Comparison of ENCODE assay signal across 13 mouse cellular contexts in genomic region chr12:98602114-98602513, GRCm38 (mm10). TPM values are rescaled to one million over a fixed set of nuclear protein-coding genes. Genes with fewer than 3 reads are reported as not detected.
DNase-seq lines count a peak whose midpoint lies in the region; ATAC-seq and TF ChIP-seq lines count a peak whose summit lies in the region.
"Had no signal": no experiment of that assay in that cellular context is flagged by ENCODE, and none has a peak within 500 bp of the region (broad histone marks: within the 10 kb centered on the region; RNA-seq: fewer than 3 reads in every experiment).

No protein-coding gene starts in this region.

- no peaks in the 10 kb centered on the region for H3K4me1 ChIP-seq in embryonic facial prominence, embryonic 11.5 days (ENCODE audit: control insufficient read depth, insufficient read depth, low read length)
- H3K4me1 ChIP-seq in embryonic facial prominence, embryonic 10.5 days: peaks cover 7% of the 10 kb centered on the region
- no peaks in the 10 kb centered on the region for H3K4me1 ChIP-seq in hindbrain, postnatal 0 days (ENCODE audit: insufficient read depth, low read length)
- H3K4me1 ChIP-seq in hindbrain, embryonic 12.5 days: no peaks in the 10 kb centered on the region
- peaks cover 9 to 54% of the 10 kb centered on the region in 2 experiments for H3K4me1 ChIP-seq in CH12.LX (ENCODE audit: control insufficient read depth in 1 of 2, insufficient read depth in 2 of 2)
- H3K4me1 ChIP-seq in heart, embryonic 16.5 days (ENCODE audit: control insufficient read depth, insufficient read depth, low read length): peaks cover 4% of the 10 kb centered on the region
- H3K4me1 ChIP-seq: embryonic facial prominence, embryonic 12.5 days; intestine, embryonic 15.5 days; lung, embryonic 15.5 days had no signal

- no peak overlapping the region for H3K9ac ChIP-seq in embryonic facial prominence, embryonic 11.5 days (replicated peaks; ENCODE audit: low read length)
- H3K9ac ChIP-seq in hindbrain, postnatal 0 days (replicated peaks; ENCODE audit: low read length): no peak overlapping the region
- no peak overlapping the region for H3K9ac ChIP-seq in hindbrain, embryonic 12.5 days
- H3K9ac ChIP-seq in CH12.LX (ENCODE audit: insufficient read depth, low read depth): no peak overlapping the region
- H3K9ac ChIP-seq in heart, embryonic 16.5 days (ENCODE audit: low read length): no peak overlapping the region
- H3K9ac ChIP-seq: embryonic facial prominence, embryonic 12.5 days; intestine, embryonic 15.5 days; lung, embryonic 15.5 days had no signal

- H3K4me3 ChIP-seq in embryonic facial prominence, embryonic 11.5 days (ENCODE audit: low read depth, low read length): no peak overlapping the region
- no peak overlapping the region for H3K4me3 ChIP-seq in embryonic facial prominence, embryonic 10.5 days
- H3K4me3 ChIP-seq in hindbrain, postnatal 0 days (ENCODE audit: low read length): no peak overlapping the region
- no peak overlapping the region for H3K4me3 ChIP-seq in hindbrain, embryonic 12.5 days
- no peak overlapping the region for H3K4me3 ChIP-seq in CH12.LX (replicated peaks in 1 of 3; ENCODE audit: low read depth in 2 of 3, low read length in 2 of 3, poor library complexity in 1 of 3)
- H3K4me3 ChIP-seq in heart, embryonic 16.5 days (ENCODE audit: low read length): no peak overlapping the region
- H3K4me3 ChIP-seq: embryonic facial prominence, embryonic 12.5 days; intestine, embryonic 15.5 days; lung, embryonic 15.5 days had no signal

- TF ChIP-seq RAD21 in CH12.LX (IDR thresholded peaks at IDR 0.05; ENCODE audit: low read depth, low read length): no peak

- no peaks in the 10 kb centered on the region for H3K27me3 ChIP-seq in embryonic facial prominence, embryonic 11.5 days (ENCODE audit: control insufficient read depth, insufficient read depth, low read length)
- H3K27me3 ChIP-seq in embryonic facial prominence, embryonic 10.5 days (replicated peaks; ENCODE audit: low read depth, poor library complexity, severe bottlenecking): no peaks in the 10 kb centered on the region
- no peaks in the 10 kb centered on the region for H3K27me3 ChIP-seq in hindbrain, postnatal 0 days (ENCODE audit: insufficient read depth, low read length)
- H3K27me3 ChIP-seq in hindbrain, embryonic 12.5 days: no peaks in the 10 kb centered on the region
- H3K27me3 ChIP-seq in CH12.LX (replicated peaks): no peaks in the 10 kb centered on the region
- H3K27me3 ChIP-seq in heart, embryonic 16.5 days (ENCODE audit: control insufficient read depth, insufficient read depth, low read length): no peaks in the 10 kb centered on the region
- H3K27me3 ChIP-seq: embryonic facial prominence, embryonic 12.5 days; intestine, embryonic 15.5 days; lung, embryonic 15.5 days had no signal

- dilution Hi-C loops in CH12.LX (cut with MboI; ENCODE audit: extremely low pct_ligation_motif_present, extremely low pct_unique_long_range_greater_than_20kb, low sequenced_read_pairs): no loop called here

- WGBS in embryonic facial prominence, embryonic 11.5 days: 33% methylated on average over 6 of the region's 6 CpGs
- WGBS in embryonic facial prominence, embryonic 10.5 days: 37% methylated on average over 6 of the region's 6 CpGs
- 28% methylated on average over 6 of the region's 6 CpGs for WGBS in hindbrain, postnatal 0 days
- 57% methylated on average over 6 of the region's 6 CpGs for WGBS in hindbrain, embryonic 12.5 days
- WGBS in heart, embryonic 16.5 days: 5% methylated on average over 6 of the region's 6 CpGs

- TF ChIP-seq EP300 in CH12.LX (IDR thresholded peaks at IDR 0.05; ENCODE audit: low read length): peak; percentile 81

- TF ChIP-seq POLR2A in CH12.LX (IDR thresholded peaks at IDR 0.05; ENCODE audit: low read depth, low read length): no peak

- TF ChIP-seq CTCF in hindbrain, postnatal 0 days (IDR thresholded peaks at IDR 0.05; ENCODE audit: low read depth): no peak
- no peak for TF ChIP-seq CTCF in CH12.LX (conservative IDR thresholded peaks at IDR 0.05 in 1 of 2, IDR thresholded peaks at IDR 0.05 in 1 of 2; ENCODE audit: low read depth in 2 of 2, low read length in 2 of 2)

- H3K9me3 ChIP-seq in embryonic facial prominence, embryonic 11.5 days (replicated peaks; ENCODE audit: control insufficient read depth, low read length): no peaks in the 10 kb centered on the region
- 0 out of 2 replicates have a peak, but pooled peaks cover 8% of the 10 kb centered on the region for H3K9me3 ChIP-seq in embryonic facial prominence, embryonic 10.5 days
- H3K9me3 ChIP-seq in hindbrain, postnatal 0 days (ENCODE audit: low read length): 0 out of 2 replicates have a peak, but pooled peaks cover 6% of the 10 kb centered on the region
- H3K9me3 ChIP-seq in hindbrain, embryonic 12.5 days (replicated peaks): peaks cover 6% of the 10 kb centered on the region
- H3K9me3 ChIP-seq in CH12.LX (replicated peaks; ENCODE audit: low read length): peaks cover 21% of the 10 kb centered on the region
- H3K9me3 ChIP-seq in heart, embryonic 16.5 days (replicated peaks; ENCODE audit: control insufficient read depth, low read length): peaks cover 9% of the 10 kb centered on the region
- H3K9me3 ChIP-seq: embryonic facial prominence, embryonic 12.5 days; intestine, embryonic 15.5 days; lung, embryonic 15.5 days had no signal

- DNase-seq in embryonic facial prominence, embryonic 11.5 days (ENCODE audit: low spot score): peak; percentile 36
- DNase-seq in embryonic facial prominence, embryonic 10.5 days (ENCODE audit: low spot score): no peak
- DNase-seq in hindbrain, postnatal 0 days (ENCODE audit: low spot score): peak; percentile 39
- peak; percentile 90 for DNase-seq in CH12.LX (ENCODE audit: extremely low read depth)
- no peak for DNase-seq in urinary bladder, postnatal 10 days (ENCODE audit: low spot score)
- no peak for DNase-seq in ovary, postnatal 14 days (ENCODE audit: low spot score)

- no peaks in the 10 kb centered on the region for H3K36me3 ChIP-seq in embryonic facial prominence, embryonic 11.5 days (replicated peaks; ENCODE audit: control insufficient read depth, insufficient read depth, low read depth, low read length)
- H3K36me3 ChIP-seq in embryonic facial prominence, embryonic 10.5 days (replicated peaks): no peaks in the 10 kb centered on the region
- no peaks in the 10 kb centered on the region for H3K36me3 ChIP-seq in hindbrain, postnatal 0 days (ENCODE audit: insufficient read depth, low read length)
- no peaks in the 10 kb centered on the region for H3K36me3 ChIP-seq in hindbrain, embryonic 12.5 days
- H3K36me3 ChIP-seq in CH12.LX (replicated peaks in 1 of 2; ENCODE audit: control insufficient read depth in 1 of 2, insufficient read depth in 1 of 2, low read length in 1 of 2): peaks cover 3 to 27% of the 10 kb centered on the region in 2 experiments
- H3K36me3 ChIP-seq in heart, embryonic 16.5 days (ENCODE audit: control insufficient read depth, insufficient read depth): no peaks in the 10 kb centered on the region
- H3K36me3 ChIP-seq: embryonic facial prominence, embryonic 12.5 days; intestine, embryonic 15.5 days; lung, embryonic 15.5 days had no signal

- no peak for ATAC-seq in embryonic facial prominence, embryonic 11.5 days (replicated peaks; ENCODE audit: insufficient number of reproducible peaks, low FRiP score, low TSS enrichment, low read depth)
- ATAC-seq in hindbrain, postnatal 0 days: no peak
- ATAC-seq in hindbrain, embryonic 12.5 days (ENCODE audit: low FRiP score): no peak
- ATAC-seq in heart, embryonic 16.5 days (replicated peaks; ENCODE audit: extremely low read depth, insufficient read depth, low FRiP score): peak; percentile 83
- ATAC-seq: intestine, embryonic 15.5 days had no signal

- H3K27ac ChIP-seq in embryonic facial prominence, embryonic 11.5 days (replicated peaks; ENCODE audit: low read depth, low read length): no peak overlapping the region
- H3K27ac ChIP-seq in embryonic facial prominence, embryonic 10.5 days (replicated peaks): no peak overlapping the region
- no peak overlapping the region for H3K27ac ChIP-seq in hindbrain, postnatal 0 days
- no peak overlapping the region for H3K27ac ChIP-seq in hindbrain, embryonic 12.5 days
- no peak overlapping the region for H3K27ac ChIP-seq in CH12.LX (ENCODE audit: insufficient read depth, low read depth)
- no peak overlapping the region for H3K27ac ChIP-seq in heart, embryonic 16.5 days (ENCODE audit: low read length)
- H3K27ac ChIP-seq: embryonic facial prominence, embryonic 12.5 days; intestine, embryonic 15.5 days; lung, embryonic 15.5 days had no signal

- H3K4me2 ChIP-seq in embryonic facial prominence, embryonic 11.5 days (ENCODE audit: low read depth, low read length): no peak overlapping the region
- no peak overlapping the region for H3K4me2 ChIP-seq in hindbrain, postnatal 0 days (ENCODE audit: low read depth, low read length)
- no peak overlapping the region for H3K4me2 ChIP-seq in hindbrain, embryonic 12.5 days (replicated peaks)
- H3K4me2 ChIP-seq in CH12.LX (ENCODE audit: insufficient read depth, low read depth, poor library complexity, severe bottlenecking): peak overlapping the region; percentile 61; the same call in 1 of the 2 replicates
- peak overlapping the region; percentile 36; the same call in 1 of the 2 replicates for H3K4me2 ChIP-seq in heart, embryonic 16.5 days (ENCODE audit: low read depth, low read length)
- H3K4me2 ChIP-seq: embryonic facial prominence, embryonic 12.5 days; intestine, embryonic 15.5 days; lung, embryonic 15.5 days had no signal

- in situ Hi-C loops in CH12.LX (cut with MboI; ENCODE audit: low pct_ligation_motif_present, low pct_unique_long_range_greater_than_20kb, low sequenced_read_pairs): no loop called here

- H3K79me2 ChIP-seq in CH12.LX (replicated peaks; ENCODE audit: control insufficient read depth, extremely low read depth, insufficient read depth, poor library complexity, severe bottlenecking): no peaks in the 10 kb centered on the region; the same call in 1 of the 2 replicates

RNA-seq across cellular contexts. Expression of gene Kcnk10, which starts 24.0 kb away (rescaled TPM):
- 4.0 and 5.5 TPM in 2 replicates for polyA plus RNA-seq in embryonic facial prominence, embryonic 11.5 days (2014; fragmentation: Nextera tagmentation; extraction: Ambion mirVana)
- 4.3 and 6.9 TPM in 2 replicates for polyA plus RNA-seq in embryonic facial prominence, embryonic 10.5 days (2016; fragmentation: Nextera tagmentation; extraction: Ambion mirVana)
- total RNA-seq in hindbrain, postnatal 0 days (2014; rRNA removed): 28.1 and 39.9 TPM in 2 replicates
- polyA plus RNA-seq in hindbrain, postnatal 0 days (2015; fragmentation: Nextera tagmentation; extraction: Ambion mirVana): 31.5 and 32.2 TPM in 2 replicates
- 32.1 and 35.1 TPM in 2 replicates for polyA plus RNA-seq in hindbrain, embryonic 12.5 days (2016; fragmentation: Nextera tagmentation; extraction: Ambion mirVana)
- total RNA-seq in CH12.LX (2012; rRNA removed): 4.4 and 7.5 TPM in 2 replicates
- 3.8 and 4.3 TPM in 2 replicates for total RNA-seq in CH12.LX (2014; rRNA removed)
- polyA plus RNA-seq in CH12.LX (2012; ENCODE audit: insufficient read length, low read depth): 2.3 and 2.4 TPM in 2 replicates
- 0.03 and 0.12 TPM in 2 replicates for polyA plus RNA-seq in heart, embryonic 16.5 days (2015; fragmentation: Nextera tagmentation; extraction: Ambion mirVana)
- polyA plus RNA-seq: C2C12; limb, embryonic 11.5 days had no signal

RNA-seq across cellular contexts. Expression of gene Spata7, which starts 25.8 kb away (rescaled TPM):
- polyA plus RNA-seq in embryonic facial prominence, embryonic 11.5 days (2014; fragmentation: Nextera tagmentation; extraction: Ambion mirVana): 20.4 and 21.7 TPM in 2 replicates
- polyA plus RNA-seq in embryonic facial prominence, embryonic 10.5 days (2016; fragmentation: Nextera tagmentation; extraction: Ambion mirVana): 21.7 and 22.1 TPM in 2 replicates
- 28.7 and 34.0 TPM in 2 replicates for total RNA-seq in hindbrain, postnatal 0 days (2014; rRNA removed)
- 35.0 and 37.7 TPM in 2 replicates for polyA plus RNA-seq in hindbrain, postnatal 0 days (2015; fragmentation: Nextera tagmentation; extraction: Ambion mirVana)
- 27.1 and 27.4 TPM in 2 replicates for polyA plus RNA-seq in hindbrain, embryonic 12.5 days (2016; fragmentation: Nextera tagmentation; extraction: Ambion mirVana)
- total RNA-seq in CH12.LX (2012; rRNA removed): 6.2 and 7.8 TPM in 2 replicates
- total RNA-seq in CH12.LX (2014; rRNA removed): 9.4 and 10.2 TPM in 2 replicates
- polyA plus RNA-seq in CH12.LX (2012; ENCODE audit: insufficient read length, low read depth): 7.0 and 8.2 TPM in 2 replicates
- polyA plus RNA-seq in heart, embryonic 16.5 days (2015; fragmentation: Nextera tagmentation; extraction: Ambion mirVana): 10.7 and 12.2 TPM in 2 replicates

Comparison
In these comparisons a context has a peak if more than half of its experiments do, and no peak if none do; other contexts are left out.
1. DNase-seq: peak in embryonic facial prominence, embryonic 11.5 days (single experiment), hindbrain, postnatal 0 days (single experiment) and CH12.LX (single experiment); none in embryonic facial prominence, embryonic 10.5 days (single experiment), urinary bladder, postnatal 10 days (single experiment) and ovary, postnatal 14 days (single experiment).
2. H3K4me2 ChIP-seq: peak in CH12.LX (single experiment) and heart, embryonic 16.5 days (single experiment); none in embryonic facial prominence, embryonic 11.5 days (single experiment), hindbrain, postnatal 0 days (single experiment) and hindbrain, embryonic 12.5 days (single experiment).